Mouse (Mus musculus) midbrain, embryonic 14.5 days (tissue): Measurements from ENCODE around the gene Gm42372. TPM values are rescaled to one million over a fixed set of nuclear protein-coding genes. Genes with fewer than 3 reads are reported as not detected.

ENCODE experiments used
- ATAC-seq: fragments of 200-750 bp; cut with Nextera tagmentation; 2 replicates; pipeline ENCODE4 v1.8.0; 2017; ENCODE audit warnings: moderate number of reproducible peaks, moderate library complexity; ENCODE audit not compliant: low FRiP score, low TSS enrichment
- DNase-seq: peaks from one replicate; pipeline ENCODE4 v3.0.0-alpha.2; 2015
- H3K27ac ChIP-seq: fragments of 300-500 bp; sonication (generic); replicated peaks from 2 replicates; pipeline ENCODE4 v1.5.1; 2014; ENCODE audit warnings: mild to moderate bottlenecking, low read depth, low read length, moderate library complexity
- H3K27me3 ChIP-seq: fragments of 300-500 bp; sonication (generic); 2 replicates; pipeline ENCODE4 v1.6.1; 2014; ENCODE audit warnings: low read length, control low read depth, mixed read lengths; ENCODE audit not compliant: control insufficient read depth, insufficient read depth
- H3K36me3 ChIP-seq: fragments of 300-500 bp; sonication (generic); 2 replicates; pipeline ENCODE4 v1.6.1; 2014; ENCODE audit warnings: low read length, control low read depth; ENCODE audit not compliant: control insufficient read depth, insufficient read depth
- H3K4me1 ChIP-seq: fragments of 300-500 bp; sonication (generic); 2 replicates; pipeline ENCODE4 v1.6.1; 2014; ENCODE audit warnings: mild to moderate bottlenecking, antibody characterized with exemption, low read length, control low read depth; ENCODE audit not compliant: control insufficient read depth, insufficient read depth
- H3K4me2 ChIP-seq: fragments of 300-500 bp; sonication (generic); 2 replicates; pipeline ENCODE4 v1.6.1; 2014; ENCODE audit warnings: mild to moderate bottlenecking, low read length, moderate library complexity
- H3K4me3 ChIP-seq: fragments of 300-500 bp; sonication (generic); replicated peaks from 2 replicates; pipeline ENCODE4 v1.5.1; 2014; ENCODE audit warnings: low read depth, low read length
- H3K9ac ChIP-seq: fragments of 300-500 bp; sonication (generic); replicated peaks from 2 replicates; pipeline ENCODE4 v1.6.1; 2014; ENCODE audit warnings: mild to moderate bottlenecking, low read length, moderate library complexity
- H3K9me3 ChIP-seq: fragments of 300-500 bp; sonication (generic); 2 replicates; pipeline ENCODE4 v1.6.1; 2016; ENCODE audit warnings: low read length, control low read depth, mixed read lengths; ENCODE audit not compliant: control insufficient read depth
- WGBS: fragments of 180-500 bp; shearing (Covaris S2); extraction: QIAGEN DNeasy Blood & Tissue Kit; methylation state at CpG from one replicate; pipeline ENCODE4 v1.1.7; 2014; 5-methylcytosine and 5-hydroxymethylcytosine counted together
- polyA plus RNA-seq: library from polyadenylated mRNA; unstranded; fragments of >200 nt; fragmentation: Nextera tagmentation; extraction: Ambion mirVana; gene quantifications from 2 replicates; pipeline ENCODE4 v1.2.1, GENCODE M21; 2014

Gene Gm42372
- 6.4 and 8.7 TPM in 2 replicates for polyA plus RNA-seq

- H3K36me3 ChIP-seq, result no peaks in the 10 kb centered on the region
- DNase-seq, result peak; percentile 96
- H3K4me2 ChIP-seq, result peak within 1 kb of the TSS; percentile 86
- no peaks in the 10 kb centered on the region for H3K9me3 ChIP-seq
- peak within 1 kb of the TSS; percentile 71 for H3K27ac ChIP-seq
- WGBS, result 17% methylated on average over 26 of the region's 26 CpGs
- H3K4me1 ChIP-seq, result peaks cover 37% of the 10 kb centered on the region; the same call in 1 of the 2 replicates
- H3K9ac ChIP-seq, result peak within 1 kb of the TSS; percentile 67
- no peaks in the 10 kb centered on the region for H3K27me3 ChIP-seq
- ATAC-seq, result peak; percentile 82
- peak within 1 kb of the TSS; percentile 45 for H3K4me3 ChIP-seq
Measured at GRCm38 (mm10) chr7:16982859-16983568, at the start of gene Gm42372. Gm42372 (plus strand) TSS chr7:16983086.

DNA sequence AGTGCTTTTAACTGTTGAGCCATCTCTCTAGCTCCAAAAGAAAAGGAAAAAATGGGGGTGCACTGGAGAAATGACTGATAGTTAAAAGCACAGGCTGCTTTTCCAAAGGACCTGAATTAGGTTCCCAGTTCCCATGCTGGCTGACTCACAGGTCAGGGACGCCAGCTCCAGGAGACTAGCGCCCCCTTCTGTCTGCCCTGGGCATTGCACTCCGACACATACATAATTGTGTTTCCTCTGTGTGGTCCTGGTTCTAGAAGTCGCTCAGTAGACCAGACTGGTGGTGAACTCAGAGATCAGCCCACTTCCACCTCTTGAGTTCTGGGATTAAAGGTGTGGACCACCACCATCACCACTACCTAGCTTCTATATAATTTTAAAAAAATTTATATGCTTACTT lies 45.6 kb upstream of the Gm42372 start:
- H3K4me2 ChIP-seq, result no peak overlapping the region
- no peaks in the 10 kb centered on the region for H3K36me3 ChIP-seq
- ATAC-seq (no peak), DNase-seq (no peak)
- H3K9me3 ChIP-seq, result no peaks in the 10 kb centered on the region
- WGBS, result 53% methylated on average over 4 of the region's 4 CpGs
- no peaks in the 10 kb centered on the region for H3K27me3 ChIP-seq
- peaks cover 46% of the 10 kb centered on the region for H3K4me1 ChIP-seq
- no peak overlapping the region for H3K27ac ChIP-seq
- no peak overlapping the region for H3K4me3 ChIP-seq
- no peak overlapping the region for H3K9ac ChIP-seq

- DNase-seq, result peak; percentile 93
- Histone ChIP-seq H3K9me3 (no peaks in the 10 kb centered on the region), H3K27ac (peak overlapping the region; percentile 89), H3K4me2 (peak overlapping the region; percentile 43), H3K4me1 (peaks cover 49% of the 10 kb centered on the region), H3K27me3 (no peaks in the 10 kb centered on the region), H3K36me3 (no peaks in the 10 kb centered on the region), H3K4me3 (no peak overlapping the region), H3K9ac (no peak overlapping the region; the same call in 1 of the 2 replicates)
- peak; percentile 90 for ATAC-seq
- WGBS, result 58% methylated on average over 17 of the region's 17 CpGs
Measured at GRCm38 (mm10) chr7:16938117-16938791, 44.6 kb upstream of the Gm42372 start.

GRCm38 (mm10) chr7:16940292-16940691 lies 42.6 kb upstream of the Gm42372 start:
- Histone ChIP-seq H3K4me1 (peaks cover 56% of the 10 kb centered on the region), H3K36me3 (no peaks in the 10 kb centered on the region), H3K9ac (no peak overlapping the region; the same call in 1 of the 2 replicates), H3K9me3 (no peaks in the 10 kb centered on the region), H3K27ac (peak overlapping the region; percentile 77), H3K4me2 (no peak overlapping the region), H3K27me3 (no peaks in the 10 kb centered on the region), H3K4me3 (no peak overlapping the region)
- 39% methylated on average over 7 of the region's 7 CpGs for WGBS
- peak; percentile 26 for DNase-seq
- ATAC-seq, result no peak

GRCm38 (mm10) chr7:16942861-16943260 lies 40.0 kb upstream of the Gm42372 start:
- ATAC-seq (no peak), DNase-seq (peak; percentile 83)
- Histone ChIP-seq H3K4me3 (no peak overlapping the region), H3K27ac (peak overlapping the region; percentile 97), H3K4me2 (0 out of 2 replicates have a peak overlapping the region, but pooled peaks have one; percentile 17), H3K36me3 (no peaks in the 10 kb centered on the region; the same call in 1 of the 2 replicates), H3K27me3 (no peaks in the 10 kb centered on the region), H3K4me1 (peaks cover 75% of the 10 kb centered on the region), H3K9ac (no peak overlapping the region), H3K9me3 (no peaks in the 10 kb centered on the region)
- WGBS, result 30% methylated on average over 4 of the region's 4 CpGs

- WGBS, result 11% methylated on average over 36 of the region's 36 CpGs
- Histone ChIP-seq H3K36me3 (peaks cover 8% of the 10 kb centered on the region), H3K27me3 (no peaks in the 10 kb centered on the region), H3K4me2 (peak within 1 kb of the TSS; percentile 96), H3K4me1 (peaks cover 77% of the 10 kb centered on the region), H3K4me3 (peak within 1 kb of the TSS; percentile 80), H3K9ac (peak within 1 kb of the TSS; percentile 94), H3K9me3 (no peaks in the 10 kb centered on the region), H3K27ac (peak within 1 kb of the TSS; percentile 97)
- DNase-seq, result peak; percentile 97
- ATAC-seq, result peak; percentile 90
Measured at GRCm38 (mm10) chr7:16944061-16944807, 38.7 kb upstream of the Gm42372 start, which contains the start of gene Pnmal2. Pnmal2 (plus strand) TSS chr7:16944682.

DNA sequence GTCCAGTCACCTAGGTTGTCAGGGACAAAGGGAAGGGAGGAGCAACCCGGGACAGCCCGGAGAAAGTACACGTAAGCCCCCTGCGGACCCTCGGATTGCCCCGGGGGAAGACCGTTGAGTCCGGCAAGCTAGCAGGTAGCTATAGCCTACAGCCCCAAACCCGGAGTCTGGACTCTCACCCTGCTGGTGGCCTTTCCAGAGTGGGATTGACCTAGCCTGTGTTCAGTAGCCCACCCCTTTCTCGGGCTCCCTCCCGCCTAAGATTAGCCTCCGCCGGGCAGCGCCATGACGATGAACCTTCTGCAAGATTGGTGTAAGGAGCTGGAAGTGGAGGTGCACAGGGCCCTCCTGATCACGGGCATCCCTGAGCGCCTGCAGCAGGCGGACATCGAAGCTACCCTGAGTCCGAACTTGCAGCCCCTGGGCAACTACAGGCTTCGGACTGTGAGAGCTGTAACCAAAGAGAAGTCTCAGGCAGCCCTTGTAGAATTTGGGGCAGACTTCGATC lies 38.0 kb upstream of the Gm42372 start:
- H3K4me1 ChIP-seq, result peaks cover 81% of the 10 kb centered on the region
- ATAC-seq, result no peak; the same call in 1 of the 2 replicates
- peak overlapping the region; percentile 96 for H3K4me2 ChIP-seq
- H3K27ac ChIP-seq, result peak overlapping the region; percentile 97
- peak overlapping the region; percentile 80 for H3K4me3 ChIP-seq
- under 1% methylated on average over 22 of the region's 22 CpGs for WGBS
- H3K27me3 ChIP-seq, result no peaks in the 10 kb centered on the region
- peak overlapping the region; percentile 94 for H3K9ac ChIP-seq
- H3K36me3 ChIP-seq, result peaks cover 11% of the 10 kb centered on the region
- DNase-seq, result no peak
- no peaks in the 10 kb centered on the region for H3K9me3 ChIP-seq

DNA sequence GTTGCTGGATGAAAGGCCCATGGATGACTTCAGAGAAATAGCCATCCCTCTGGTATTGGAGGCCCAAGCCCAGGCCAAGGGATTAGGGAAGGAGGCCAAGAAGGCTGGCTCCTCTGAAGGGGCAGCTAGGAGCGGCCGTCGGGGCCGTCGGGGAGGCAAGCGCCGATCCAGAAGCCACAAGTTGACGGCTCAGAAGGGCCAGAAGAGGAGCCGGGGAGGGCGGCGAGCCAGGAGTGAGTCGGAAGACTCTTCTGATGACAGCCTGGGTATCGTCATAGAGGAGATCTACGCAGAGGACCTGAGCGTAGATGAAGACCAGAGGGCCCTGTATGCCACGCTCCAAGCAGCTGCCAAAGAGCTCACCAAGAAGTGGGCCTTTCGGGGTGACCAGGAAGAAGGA lies 37.5 kb upstream of the Gm42372 start:
- no peaks in the 10 kb centered on the region for H3K9me3 ChIP-seq
- H3K4me2 ChIP-seq, result peak overlapping the region; percentile 96
- peaks cover 11% of the 10 kb centered on the region for H3K36me3 ChIP-seq
- H3K4me3 ChIP-seq, result peak overlapping the region; percentile 80
- 10% methylated on average over 17 of the region's 17 CpGs for WGBS
- peak overlapping the region; percentile 94 for H3K9ac ChIP-seq
- H3K4me1 ChIP-seq, result peaks cover 79% of the 10 kb centered on the region
- no peaks in the 10 kb centered on the region for H3K27me3 ChIP-seq
- H3K27ac ChIP-seq, result peak overlapping the region; percentile 97
- ATAC-seq, result no peak
- DNase-seq, result peak; percentile 53
